Mouse (Mus musculus): ENCODE data around the gene Atp11c. TPM values are rescaled to one million over a fixed set of nuclear protein-coding genes. Genes with fewer than 3 reads are reported as not detected.

The Atp11c gene
- polyA plus RNA-seq, 1 experiment from 2014 or later: 20.6 TPM

DNA sequence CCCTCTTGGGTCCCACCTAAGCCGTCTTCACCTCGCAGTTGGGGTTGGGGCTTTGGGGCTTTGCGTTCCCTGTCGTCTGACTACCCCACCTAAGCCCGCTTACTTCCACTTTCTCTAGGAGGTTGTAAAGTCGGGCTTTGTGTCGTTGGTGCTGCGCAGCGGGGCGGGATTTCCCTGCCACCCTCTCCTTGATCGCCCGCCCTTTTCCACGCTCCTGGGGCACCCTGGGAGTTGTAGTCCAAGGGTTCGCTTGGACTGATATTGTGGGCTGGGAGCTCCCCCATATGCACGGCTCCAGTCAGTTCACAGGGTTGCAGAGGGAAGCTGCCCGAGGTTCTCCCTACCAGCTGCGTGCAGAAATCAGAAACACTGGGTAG lies 187.8 kb downstream of the Atp11c start:
- H3K27me3 ChIP-seq (ENCODE audit: control insufficient read depth, insufficient read depth, low read length): no peaks in the 10 kb centered on the region
- peak overlapping the region; percentile 88 for H3K9ac ChIP-seq (ENCODE audit: low read depth, low read length)
- 22% methylated on average over 17 of the region's 17 CpGs for WGBS
- H3K4me3 ChIP-seq (ENCODE audit: low read depth, low read length): peak overlapping the region; percentile 59
- peak; percentile 88 for DNase-seq (ENCODE audit: low spot score)
- H3K4me1 ChIP-seq (replicated peaks; ENCODE audit: control insufficient read depth, insufficient read depth, low read length): no peaks in the 10 kb centered on the region
- peak overlapping the region; percentile 25 for H3K4me2 ChIP-seq (replicated peaks; ENCODE audit: low read depth, low read length)
- H3K36me3 ChIP-seq (ENCODE audit: control insufficient read depth, insufficient read depth, low read length): no peaks in the 10 kb centered on the region
- peak overlapping the region; percentile 92 for H3K27ac ChIP-seq (ENCODE audit: low read depth, low read length)
- no peaks in the 10 kb centered on the region for H3K9me3 ChIP-seq (ENCODE audit: control insufficient read depth, low read length)
- ATAC-seq (ENCODE audit: low FRiP score): peak; percentile 96

DNA sequence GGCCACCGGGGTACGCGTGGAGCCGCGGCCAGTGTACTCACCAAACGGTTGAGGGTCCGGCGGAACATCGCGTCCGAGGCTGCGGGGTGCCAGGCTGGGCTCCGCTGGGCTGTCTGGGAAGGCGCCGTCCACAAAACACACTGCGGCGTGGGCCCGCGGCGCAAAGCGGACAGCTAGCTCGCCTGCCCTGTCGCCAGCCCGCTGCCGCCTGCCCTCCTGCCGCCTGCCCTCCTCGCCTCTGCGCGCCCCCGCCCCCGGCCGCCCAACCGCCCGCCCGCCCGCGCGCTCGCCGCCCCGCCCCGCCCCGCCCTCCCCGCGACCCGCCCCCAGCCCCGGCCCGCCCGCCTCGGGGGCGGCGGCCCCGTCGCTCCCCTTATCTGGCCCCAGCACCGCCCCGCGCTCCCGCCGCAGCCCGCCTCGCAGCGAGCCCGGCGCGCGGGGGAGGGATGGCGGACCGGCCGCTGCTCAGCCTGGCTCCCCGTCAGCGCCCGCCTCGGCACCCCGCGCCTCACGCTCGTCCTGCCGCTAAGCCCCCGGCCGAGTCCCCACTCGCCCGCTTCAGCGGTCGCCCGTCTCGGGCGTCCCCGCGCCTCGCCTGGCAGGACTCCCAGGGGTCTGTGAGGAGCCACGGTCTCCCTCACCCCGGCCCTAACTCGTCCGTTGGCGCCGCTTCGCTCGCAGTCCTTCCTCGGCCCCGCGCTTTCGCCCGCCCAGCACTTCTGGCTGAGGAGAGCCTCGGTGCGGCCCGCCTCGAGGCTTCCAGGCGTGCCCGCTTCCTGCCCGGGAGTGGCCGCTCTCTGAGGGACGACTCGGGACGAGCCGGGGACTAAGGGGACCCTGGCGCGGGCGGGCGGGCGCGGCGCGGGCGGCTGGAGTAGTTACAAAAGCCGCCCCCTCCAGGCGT lies 188.5 kb downstream of the Atp11c start:
- peak overlapping the region; percentile 88 for H3K9ac ChIP-seq (ENCODE audit: low read depth, low read length)
- DNase-seq (ENCODE audit: low spot score) (peak; percentile 70), ATAC-seq (ENCODE audit: low FRiP score) (peak; percentile 82)
- peak overlapping the region; percentile 92 for H3K27ac ChIP-seq (ENCODE audit: low read depth, low read length)
- H3K36me3 ChIP-seq (ENCODE audit: control insufficient read depth, insufficient read depth, low read length): no peaks in the 10 kb centered on the region
- peak overlapping the region; percentile 46 for H3K4me2 ChIP-seq (replicated peaks; ENCODE audit: low read depth, low read length)
- H3K4me3 ChIP-seq (ENCODE audit: low read depth, low read length): peak overlapping the region; percentile 59
- H3K4me1 ChIP-seq (replicated peaks; ENCODE audit: control insufficient read depth, insufficient read depth, low read length): no peaks in the 10 kb centered on the region
- no peaks in the 10 kb centered on the region for H3K27me3 ChIP-seq (ENCODE audit: control insufficient read depth, insufficient read depth, low read length)
- WGBS: 15% methylated on average over 44 of the region's 126 CpGs
- H3K9me3 ChIP-seq (ENCODE audit: control insufficient read depth, low read length): no peaks in the 10 kb centered on the region

DNA sequence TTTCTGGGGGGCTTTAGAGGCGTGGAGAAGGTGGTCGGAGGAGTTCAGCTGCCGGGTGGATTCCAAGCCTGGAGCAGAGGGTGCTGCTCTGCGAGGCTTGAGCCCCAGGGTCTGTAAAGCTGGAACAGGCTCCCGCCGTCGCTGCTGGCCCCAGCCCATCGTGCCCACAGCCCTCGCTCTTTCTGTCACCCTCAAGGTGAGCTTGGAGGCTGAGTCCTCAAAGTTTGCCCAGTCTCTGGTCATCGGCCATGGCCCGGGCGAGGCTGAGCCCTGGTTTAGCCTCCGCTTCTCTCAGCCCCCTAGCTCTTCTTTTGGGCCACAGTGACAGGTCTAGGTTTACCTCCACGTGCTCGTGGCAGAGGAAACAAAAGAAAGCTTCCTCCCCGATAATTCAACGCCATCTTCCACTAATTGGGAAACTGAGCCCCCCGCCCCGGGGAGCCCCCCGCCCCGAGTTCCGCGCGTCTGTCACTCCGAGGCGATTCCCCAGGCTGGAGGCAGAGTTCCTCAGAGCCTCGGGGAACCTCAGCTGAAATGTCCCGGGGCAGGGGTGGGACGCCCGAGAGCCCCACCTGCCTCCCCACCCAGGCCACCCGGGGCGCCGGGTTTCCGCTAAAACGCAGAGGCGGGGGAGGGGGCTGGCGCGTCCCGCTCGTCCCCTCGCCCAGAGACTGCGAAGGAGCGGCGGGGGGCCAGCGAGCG lies 189.3 kb downstream of the Atp11c start:
- Histone ChIP-seq H3K4me1 (replicated peaks; ENCODE audit: control insufficient read depth, insufficient read depth, low read length) (no peaks in the 10 kb centered on the region), H3K27ac (ENCODE audit: low read depth, low read length) (peak overlapping the region; percentile 62), H3K9ac (ENCODE audit: low read depth, low read length) (peak overlapping the region; percentile 70), H3K4me3 (ENCODE audit: low read depth, low read length) (peak overlapping the region; percentile 59), H3K36me3 (ENCODE audit: control insufficient read depth, insufficient read depth, low read length) (no peaks in the 10 kb centered on the region), H3K27me3 (ENCODE audit: control insufficient read depth, insufficient read depth, low read length) (no peaks in the 10 kb centered on the region), H3K4me2 (replicated peaks; ENCODE audit: low read depth, low read length) (peak overlapping the region; percentile 46), H3K9me3 (ENCODE audit: control insufficient read depth, low read length) (no peaks in the 10 kb centered on the region)
- ATAC-seq (ENCODE audit: low FRiP score) (peak; percentile 46), DNase-seq (ENCODE audit: low spot score) (peak; percentile 26)
- WGBS: 12% methylated on average over 32 of the region's 46 CpGs

DNA sequence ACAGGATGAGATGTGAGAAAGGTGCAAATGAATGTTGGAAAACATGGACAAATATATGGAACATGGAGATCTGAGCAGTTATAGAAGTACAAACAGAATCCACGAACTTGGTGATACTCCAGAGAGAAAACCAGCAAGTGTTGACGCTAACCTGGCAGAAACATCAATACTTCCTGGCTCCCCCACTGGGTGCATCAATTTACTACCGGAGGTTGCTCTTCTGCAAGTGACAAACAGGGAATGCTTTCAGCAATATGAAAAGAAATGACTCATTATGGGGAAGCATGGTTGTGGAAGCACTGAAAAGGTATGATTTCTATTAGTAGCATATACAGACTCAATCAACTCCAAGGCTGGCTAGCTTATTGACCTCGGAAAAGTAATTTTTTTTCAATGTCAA lies 198.2 kb downstream of the Atp11c start:
- Histone ChIP-seq H3K4me3 (ENCODE audit: low read depth, low read length) (no peak overlapping the region), H3K36me3 (ENCODE audit: control insufficient read depth, insufficient read depth, low read length) (no peaks in the 10 kb centered on the region), H3K4me1 (replicated peaks; ENCODE audit: control insufficient read depth, insufficient read depth, low read length) (no peaks in the 10 kb centered on the region), H3K27ac (ENCODE audit: low read depth, low read length) (no peak overlapping the region), H3K9ac (ENCODE audit: low read depth, low read length) (no peak overlapping the region), H3K4me2 (replicated peaks; ENCODE audit: low read depth, low read length) (no peak overlapping the region), H3K9me3 (ENCODE audit: control insufficient read depth, low read length) (no peaks in the 10 kb centered on the region), H3K27me3 (ENCODE audit: control insufficient read depth, insufficient read depth, low read length) (no peaks in the 10 kb centered on the region)
- 71% methylated on average over 4 of the region's 4 CpGs for WGBS
- no peak for ATAC-seq (ENCODE audit: low FRiP score)
- no peak for DNase-seq (ENCODE audit: low spot score)

DNA sequence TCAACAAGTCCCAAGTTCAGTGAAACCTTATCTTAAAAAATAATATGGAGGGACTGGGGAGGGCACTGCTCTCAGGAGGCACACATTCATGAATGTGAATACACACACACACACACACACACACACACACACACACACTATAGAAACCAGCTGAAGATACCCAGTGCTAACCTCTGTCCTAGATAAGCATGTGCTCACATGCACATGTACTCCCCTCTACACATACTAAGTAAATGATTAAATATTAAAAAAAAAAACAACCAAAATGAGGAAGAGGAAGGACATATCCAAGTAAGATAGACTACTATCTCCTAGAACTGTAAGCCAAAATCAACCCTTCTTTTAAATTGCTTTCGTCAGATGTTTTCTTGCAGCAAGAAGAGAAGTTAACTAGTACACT lies 205.6 kb downstream of the Atp11c start:
- Histone ChIP-seq H3K27me3 (ENCODE audit: control insufficient read depth, insufficient read depth, low read length) (no peaks in the 10 kb centered on the region), H3K4me2 (replicated peaks; ENCODE audit: low read depth, low read length) (no peak overlapping the region), H3K27ac (ENCODE audit: low read depth, low read length) (no peak overlapping the region), H3K9me3 (ENCODE audit: control insufficient read depth, low read length) (no peaks in the 10 kb centered on the region), H3K36me3 (ENCODE audit: control insufficient read depth, insufficient read depth, low read length) (no peaks in the 10 kb centered on the region), H3K4me1 (replicated peaks; ENCODE audit: control insufficient read depth, insufficient read depth, low read length) (no peaks in the 10 kb centered on the region), H3K4me3 (ENCODE audit: low read depth, low read length) (no peak overlapping the region), H3K9ac (ENCODE audit: low read depth, low read length) (no peak overlapping the region)
- ATAC-seq (ENCODE audit: low FRiP score): no peak
- no peak for DNase-seq (ENCODE audit: low spot score)
- WGBS: 96% methylated on average over 1 of the region's 1 CpGs

DNA sequence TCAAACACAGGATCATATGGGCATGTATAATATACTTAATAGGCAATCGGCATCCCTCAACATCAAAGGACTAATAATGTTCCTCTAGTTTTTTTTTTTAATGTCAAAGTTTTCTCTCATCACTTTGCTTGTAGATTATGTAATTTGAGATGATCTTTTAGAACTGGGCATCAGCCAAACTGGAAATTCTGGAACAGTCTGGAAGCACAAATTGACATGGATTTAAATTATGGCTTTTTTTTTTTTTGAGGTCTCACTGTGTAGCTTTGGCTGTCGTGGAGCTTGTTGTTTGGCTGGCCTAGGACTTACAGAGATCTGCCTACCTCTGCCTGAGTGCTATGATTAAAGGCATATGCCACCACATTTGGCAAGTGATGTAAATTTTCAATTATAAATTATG lies 210.8 kb downstream of the Atp11c start:
- Histone ChIP-seq H3K27ac (ENCODE audit: low read depth, low read length) (no peak overlapping the region), H3K4me2 (replicated peaks; ENCODE audit: low read depth, low read length) (no peak overlapping the region), H3K27me3 (ENCODE audit: control insufficient read depth, insufficient read depth, low read length) (no peaks in the 10 kb centered on the region), H3K4me1 (replicated peaks; ENCODE audit: control insufficient read depth, insufficient read depth, low read length) (no peaks in the 10 kb centered on the region), H3K9ac (ENCODE audit: low read depth, low read length) (no peak overlapping the region), H3K9me3 (ENCODE audit: control insufficient read depth, low read length) (no peaks in the 10 kb centered on the region), H3K4me3 (ENCODE audit: low read depth, low read length) (no peak overlapping the region), H3K36me3 (ENCODE audit: control insufficient read depth, insufficient read depth, low read length) (no peaks in the 10 kb centered on the region)
- ATAC-seq (ENCODE audit: low FRiP score) (no peak), DNase-seq (ENCODE audit: low spot score) (no peak)
- WGBS: 88% methylated on average over 2 of the region's 2 CpGs

DNA sequence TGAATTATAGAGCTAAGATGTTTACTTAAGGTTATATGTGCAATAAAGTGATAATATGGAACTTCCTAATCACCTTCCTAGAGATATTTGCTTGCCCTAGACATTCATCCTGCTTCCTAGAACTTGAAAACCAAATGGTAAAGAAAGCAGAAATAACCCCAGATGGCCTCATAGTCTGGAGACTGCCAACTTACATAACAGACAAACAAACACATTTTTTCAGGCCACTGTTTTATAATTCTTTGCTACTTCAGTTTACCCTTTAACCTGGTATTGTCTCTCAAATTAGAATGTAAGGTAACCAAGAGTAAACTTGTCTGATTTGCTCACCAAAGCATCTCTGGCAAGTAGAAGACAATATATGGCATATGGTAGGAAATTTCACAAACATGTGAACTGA lies 212.1 kb downstream of the Atp11c start:
- no peak overlapping the region for H3K27ac ChIP-seq (ENCODE audit: low read depth, low read length)

DNA sequence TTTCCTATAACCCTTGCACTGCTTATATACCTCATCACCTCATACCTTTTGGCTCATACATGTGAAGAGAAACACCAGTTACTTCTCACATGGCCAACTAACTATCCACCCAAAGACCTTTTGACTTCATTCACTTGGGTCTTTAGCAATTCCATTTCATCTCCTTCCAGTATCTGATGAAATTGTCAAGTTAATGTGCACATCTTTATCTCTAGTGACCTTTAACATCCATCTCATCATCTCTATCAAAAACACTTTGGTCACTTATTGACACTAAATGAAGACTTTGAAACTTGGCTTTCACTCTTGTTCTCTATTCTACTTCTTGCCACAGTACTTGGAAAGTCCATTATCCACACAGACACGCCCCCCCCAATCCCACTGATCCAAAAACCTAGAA lies 243.8 kb downstream of the Atp11c start:
- ATAC-seq (ENCODE audit: low FRiP score) (no peak), DNase-seq (ENCODE audit: low spot score) (no peak)
- Histone ChIP-seq H3K4me1 (replicated peaks; ENCODE audit: control insufficient read depth, insufficient read depth, low read length) (no peaks in the 10 kb centered on the region), H3K9me3 (ENCODE audit: control insufficient read depth, low read length) (no peaks in the 10 kb centered on the region), H3K9ac (ENCODE audit: low read depth, low read length) (no peak overlapping the region), H3K27ac (ENCODE audit: low read depth, low read length) (no peak overlapping the region), H3K4me2 (replicated peaks; ENCODE audit: low read depth, low read length) (no peak overlapping the region), H3K36me3 (ENCODE audit: control insufficient read depth, insufficient read depth, low read length) (no peaks in the 10 kb centered on the region), H3K4me3 (ENCODE audit: low read depth, low read length) (no peak overlapping the region), H3K27me3 (ENCODE audit: control insufficient read depth, insufficient read depth, low read length) (no peaks in the 10 kb centered on the region)
- WGBS: 95% methylated on average over 1 of the region's 1 CpGs

More for the DNA sequence above, 212.1 kb downstream of the Atp11c start:
- no peak overlapping the region for H3K9ac ChIP-seq (ENCODE audit: low read depth, low read length)
- no peak overlapping the region for H3K4me3 ChIP-seq (ENCODE audit: low read depth, low read length)
- H3K36me3 ChIP-seq (ENCODE audit: control insufficient read depth, insufficient read depth, low read length): no peaks in the 10 kb centered on the region
- no peak for ATAC-seq (ENCODE audit: low FRiP score)
- no peaks in the 10 kb centered on the region for H3K9me3 ChIP-seq (ENCODE audit: control insufficient read depth, low read length)
- H3K4me1 ChIP-seq (replicated peaks; ENCODE audit: control insufficient read depth, insufficient read depth, low read length): no peaks in the 10 kb centered on the region
- DNase-seq (ENCODE audit: low spot score): no peak
- no peak overlapping the region for H3K4me2 ChIP-seq (replicated peaks; ENCODE audit: low read depth, low read length)
- no peaks in the 10 kb centered on the region for H3K27me3 ChIP-seq (ENCODE audit: control insufficient read depth, insufficient read depth, low read length)

DNA sequence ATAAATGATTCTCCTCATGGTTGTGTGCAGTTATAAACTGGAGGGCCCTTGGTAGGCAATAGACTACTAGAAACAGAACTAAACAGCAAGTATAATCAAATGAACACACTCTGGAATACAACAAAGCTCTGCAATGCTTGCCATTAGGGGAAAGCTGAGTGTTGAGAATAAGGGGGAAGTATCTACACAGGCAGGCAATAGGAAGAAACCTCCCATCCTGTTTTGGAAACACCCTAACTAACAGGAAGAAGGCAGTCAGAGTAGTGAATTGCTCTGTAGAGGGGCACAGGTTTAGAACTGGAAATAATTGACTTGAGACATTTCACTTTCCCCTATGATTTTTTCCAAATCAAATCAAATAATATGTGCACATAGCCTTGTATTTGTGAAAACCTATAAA lies 247.1 kb downstream of the Atp11c start:
- Histone ChIP-seq H3K4me3 (ENCODE audit: low read depth, low read length) (no peak overlapping the region), H3K27ac (ENCODE audit: low read depth, low read length) (no peak overlapping the region), H3K4me2 (replicated peaks; ENCODE audit: low read depth, low read length) (no peak overlapping the region), H3K36me3 (ENCODE audit: control insufficient read depth, insufficient read depth, low read length) (no peaks in the 10 kb centered on the region), H3K4me1 (replicated peaks; ENCODE audit: control insufficient read depth, insufficient read depth, low read length) (no peaks in the 10 kb centered on the region), H3K9ac (ENCODE audit: low read depth, low read length) (no peak overlapping the region), H3K9me3 (ENCODE audit: control insufficient read depth, low read length) (no peaks in the 10 kb centered on the region), H3K27me3 (ENCODE audit: control insufficient read depth, insufficient read depth, low read length) (no peaks in the 10 kb centered on the region)
- ATAC-seq (ENCODE audit: low FRiP score): no peak
- DNase-seq (ENCODE audit: low spot score): no peak

Measured in hindbrain, embryonic 11.5 days (tissue).